Mouse (Mus musculus) fat pad, adult 2 months (tissue): ENCODE measurements at regions not wholly inside any gene's neighbourhood (a gene's known extent, or its start where the extent isn't known, plus 50 kb on each side); places are given as distances from the start of the nearest gene placed in this dataset.

Experiments
- DNase-seq: peaks from one replicate; pipeline ENCODE4 v3.0.0-alpha.2; 2011; ENCODE audit warnings: low read depth, low spot score; ENCODE audit errors: extremely low read depth

DNA sequence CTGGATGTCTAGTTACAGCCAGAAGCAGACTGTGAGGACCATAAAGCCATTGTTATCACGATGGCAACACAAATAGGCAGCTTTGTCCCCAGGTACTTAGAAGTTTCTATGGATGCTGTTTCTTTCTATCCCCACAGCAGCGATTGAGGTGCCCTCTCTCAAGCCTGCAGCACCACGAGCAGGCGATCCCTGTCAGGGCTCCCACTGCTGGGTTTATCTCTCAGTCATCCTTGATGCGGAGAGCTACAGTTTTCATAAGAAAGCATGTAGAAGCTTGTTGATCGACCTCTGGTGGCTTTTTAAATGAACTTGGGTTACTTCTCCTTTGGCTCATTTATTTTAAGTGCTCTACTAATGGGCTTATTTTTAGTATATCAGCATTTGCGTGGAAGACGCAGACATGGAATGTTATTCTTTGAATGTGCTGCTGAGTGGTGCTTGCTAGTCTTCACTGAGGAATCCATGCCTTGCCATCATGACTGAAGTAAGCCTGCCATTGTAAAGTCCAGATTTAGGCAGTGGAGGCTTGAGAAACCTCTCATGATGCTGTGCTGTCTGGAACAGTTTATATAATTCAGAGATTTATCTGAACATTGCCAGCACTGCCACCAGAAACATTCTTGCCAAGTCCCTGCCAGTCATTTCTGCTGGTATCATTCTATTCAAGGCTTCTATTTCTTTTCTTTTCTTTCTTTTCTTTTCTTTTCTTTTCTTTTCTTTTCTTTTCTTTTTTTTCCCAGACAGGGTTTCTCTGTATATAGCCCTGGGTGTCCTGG is 161.0 kb downstream of the Cxcl12 start:
- DNase-seq, result no peak

DNA sequence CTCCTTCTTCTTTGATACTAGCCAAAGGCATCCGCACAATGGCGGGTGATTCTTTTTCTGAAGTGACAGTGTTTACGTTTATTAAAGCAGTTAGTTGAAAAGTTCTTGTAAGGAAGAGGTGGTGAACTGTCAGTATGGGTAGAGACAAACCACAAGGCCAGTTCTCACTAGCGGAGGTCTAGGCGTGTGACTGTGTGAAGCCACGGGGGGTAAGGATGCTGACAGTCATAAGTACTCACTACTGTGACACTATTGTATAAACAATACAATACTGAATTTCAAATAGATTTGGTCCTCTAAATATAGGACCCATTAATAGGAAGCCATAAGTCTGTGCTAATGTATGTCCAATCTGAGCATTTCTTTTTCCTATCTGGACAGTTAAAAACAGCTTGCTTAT is 161.9 kb downstream of the Cxcl12 start:
- DNase-seq, result no peak

DNA sequence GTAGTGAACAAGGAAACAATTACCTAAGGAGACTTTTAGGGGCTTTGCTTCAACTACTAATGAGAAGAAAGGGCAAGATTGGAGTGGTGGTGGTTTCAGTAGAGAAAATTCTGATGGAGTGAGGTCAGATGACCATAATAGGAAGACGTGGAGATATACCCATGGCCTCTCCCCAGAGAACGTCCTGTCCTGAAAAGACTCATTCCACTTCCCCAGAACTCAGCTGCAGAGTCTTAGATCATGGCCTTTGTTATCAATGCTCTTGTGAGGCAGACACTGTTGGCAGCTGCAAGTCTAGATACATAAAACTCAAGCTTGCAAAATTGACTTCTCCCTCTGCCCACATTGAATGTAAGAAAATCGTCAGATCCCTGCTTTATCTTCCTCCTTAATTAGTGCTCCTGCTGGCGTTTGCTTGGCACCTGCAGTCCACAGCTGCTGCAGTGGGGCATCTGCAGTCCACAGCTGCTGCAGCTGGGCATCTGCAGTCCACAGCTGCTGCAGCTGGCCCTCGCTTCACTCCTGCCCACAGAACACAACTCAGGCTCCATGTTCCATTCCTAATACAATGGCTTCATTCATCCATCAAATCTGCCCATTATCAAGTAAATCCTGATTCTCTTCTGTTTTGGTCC is 162.5 kb downstream of the Cxcl12 start:
- DNase-seq, result no peak

DNA sequence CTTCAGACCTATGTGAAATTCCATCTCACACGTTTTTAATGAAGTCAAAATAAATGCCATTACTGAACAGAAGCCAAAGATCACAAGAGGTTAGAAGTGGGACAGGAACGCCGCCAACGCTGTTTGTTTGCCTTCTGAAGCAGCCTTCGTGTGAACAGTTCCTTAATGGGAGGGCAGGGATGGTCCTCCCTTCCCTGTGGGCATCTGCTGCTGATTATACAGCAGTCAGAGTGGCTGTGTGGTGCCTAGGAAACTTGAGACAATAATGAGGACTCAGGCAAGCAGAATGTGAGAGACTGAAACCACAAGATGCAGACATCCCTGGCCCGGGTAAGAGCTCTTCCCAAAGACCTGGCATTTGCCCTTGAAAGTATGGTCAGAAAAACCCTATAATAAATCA is 164.3 kb downstream of the Cxcl12 start:
- DNase-seq, result no peak

DNA sequence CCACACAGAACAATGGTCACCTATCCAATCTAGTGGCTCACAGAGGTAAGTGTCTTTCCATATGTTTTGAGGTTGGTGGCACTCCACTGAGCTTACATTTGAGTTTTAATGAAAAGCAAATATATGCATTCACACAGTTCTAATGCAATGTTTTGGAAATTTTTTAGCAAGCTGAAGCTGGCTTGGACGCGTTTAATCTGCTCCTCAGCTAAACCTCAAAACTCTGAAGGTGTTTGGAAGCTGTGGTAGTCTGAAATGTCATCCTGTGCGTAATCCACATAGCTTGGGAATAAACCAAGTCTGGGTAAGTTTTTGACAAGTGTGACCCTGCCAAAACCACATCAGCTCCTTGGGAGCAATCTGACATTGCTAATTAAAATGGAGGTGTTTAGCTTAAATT is 173.8 kb downstream of the Cxcl12 start:
- DNase-seq, result no peak

DNA sequence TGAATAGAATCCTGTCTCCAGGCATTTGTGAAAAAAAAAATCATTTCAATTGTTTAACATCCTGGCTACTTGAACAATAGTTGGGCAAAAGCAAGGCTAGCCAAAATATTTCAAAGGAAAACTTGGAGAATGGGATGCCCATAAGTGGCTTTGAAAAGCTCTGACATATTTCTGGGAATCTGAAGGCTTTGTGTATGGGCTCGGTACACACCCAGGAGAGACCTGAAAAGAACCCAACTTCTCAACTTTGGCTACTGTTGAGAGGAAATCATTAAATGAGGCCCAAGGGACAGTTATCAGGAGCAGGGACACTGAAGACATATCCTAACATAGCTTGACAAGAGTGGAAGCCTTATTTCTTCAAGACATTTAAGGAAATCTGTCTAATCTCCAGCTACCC is 179.0 kb downstream of the Cxcl12 start:
- DNase-seq, result no peak

DNA sequence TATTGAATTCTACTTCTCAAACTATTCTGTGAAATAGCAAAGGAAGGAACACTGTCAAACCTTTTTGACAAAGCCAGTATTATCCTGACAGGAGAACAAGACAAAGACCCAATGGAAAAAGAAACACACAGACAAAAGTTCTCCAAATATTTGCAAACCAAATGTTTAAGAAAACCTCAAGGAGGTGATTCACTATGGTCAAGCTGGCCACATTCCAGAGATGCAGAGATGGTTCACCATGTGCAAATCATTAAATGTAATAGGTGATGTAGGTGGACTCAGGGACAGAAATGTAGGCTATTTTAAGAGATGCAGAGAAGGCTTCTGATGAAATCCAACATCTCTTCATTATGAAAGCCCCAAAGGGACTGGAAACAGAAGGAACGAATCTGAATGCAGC is 183.5 kb downstream of the Cxcl12 start:
- no peak for DNase-seq

DNA sequence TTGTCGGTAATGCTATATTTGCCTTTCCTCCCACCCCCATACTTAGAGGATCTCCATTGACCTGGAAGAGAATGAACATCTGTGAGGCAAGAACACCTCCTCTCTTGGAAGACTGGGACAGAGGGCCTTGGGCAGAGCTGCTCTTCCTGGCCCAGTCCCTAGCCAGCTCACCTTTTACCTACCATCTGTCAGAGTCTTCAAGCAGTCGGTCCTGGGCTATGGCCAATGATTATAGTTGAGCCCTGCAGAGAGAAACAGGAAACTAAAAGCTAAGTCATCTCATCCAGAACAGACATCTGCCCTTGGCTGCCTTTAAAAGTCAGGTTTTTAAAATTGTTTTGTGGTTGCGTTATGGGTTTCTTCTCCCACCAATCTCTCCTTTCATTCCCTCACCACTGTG is 184.8 kb downstream of the Cxcl12 start:
- no peak for DNase-seq

DNA sequence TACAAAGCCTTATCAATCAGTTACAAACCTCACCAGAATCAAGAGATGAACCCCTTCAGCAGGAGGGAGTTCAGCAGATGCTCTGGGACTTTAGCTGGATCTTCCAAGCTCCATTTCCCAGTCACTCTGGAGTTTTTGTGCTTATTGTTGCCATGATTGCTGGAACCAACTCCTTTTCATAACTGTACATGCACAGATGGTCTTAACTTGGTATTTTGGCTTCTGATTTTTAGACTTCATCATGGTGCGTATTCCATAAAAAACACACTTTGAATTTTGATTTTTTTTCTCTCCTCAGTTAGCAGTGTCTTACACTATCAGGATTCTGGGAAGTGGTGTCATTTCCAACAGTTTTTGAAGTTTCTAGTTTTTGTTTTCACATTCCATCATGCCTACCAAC is 187.8 kb downstream of the Cxcl12 start:
- DNase-seq, result no peak

DNA sequence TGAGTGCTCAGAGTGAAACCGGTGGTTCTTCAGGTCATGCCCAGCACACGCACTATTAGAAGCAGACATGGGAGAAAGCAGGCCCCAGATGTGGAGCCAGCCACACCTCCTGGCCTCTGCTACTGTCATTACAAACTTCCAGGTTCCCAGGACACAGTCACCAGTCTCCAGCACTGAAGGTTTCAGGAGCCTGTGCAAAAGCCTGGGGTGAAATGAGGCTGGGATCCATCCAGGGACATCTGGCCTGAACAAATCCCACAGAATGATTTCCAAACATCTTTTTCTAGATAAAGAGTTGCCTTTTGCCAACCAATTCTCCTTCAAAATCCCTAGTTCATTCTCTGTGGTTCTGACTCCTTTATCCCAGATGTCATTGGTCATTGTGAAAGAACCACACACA is 191.1 kb downstream of the Cxcl12 start:
- no peak for DNase-seq

DNA sequence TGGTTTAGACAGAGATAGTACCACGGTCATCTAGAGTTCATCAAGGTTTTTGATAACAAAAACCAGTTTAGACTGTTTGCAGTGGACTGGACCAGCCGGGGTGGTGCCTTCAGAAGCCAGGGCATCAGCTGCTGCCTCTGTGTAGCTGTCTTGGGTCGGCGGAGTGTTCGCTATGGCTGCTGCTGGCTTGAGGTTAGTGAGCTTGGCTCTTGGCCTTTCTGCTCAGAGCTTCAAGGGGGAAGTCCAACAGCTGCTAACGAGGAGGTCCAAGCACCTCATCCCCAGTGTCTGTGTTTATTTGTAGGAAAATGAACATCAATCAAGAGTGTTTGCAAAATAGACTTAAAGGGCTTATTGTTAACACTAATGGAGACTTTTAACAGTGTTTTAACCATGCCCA is 198.2 kb downstream of the Cxcl12 start:
- DNase-seq, result no peak

DNA sequence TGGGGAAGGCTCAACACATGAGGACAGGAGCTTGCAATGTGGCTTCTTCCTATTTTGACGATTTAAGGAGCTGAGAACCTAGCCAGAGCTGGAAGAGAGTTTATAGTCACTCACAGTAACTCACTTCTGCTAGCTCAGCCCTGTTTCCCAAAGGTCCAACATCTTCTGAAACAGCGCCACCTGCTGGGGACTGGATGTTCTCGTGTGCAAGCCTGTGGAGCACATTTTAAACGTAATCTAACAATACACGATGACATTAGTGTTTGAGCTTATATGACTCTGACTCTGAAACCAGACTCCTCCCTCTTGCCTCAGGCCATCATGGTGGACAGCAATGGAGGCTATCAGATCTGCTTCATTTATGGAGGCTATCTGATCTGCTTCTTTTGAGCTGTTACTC is 207.7 kb downstream of the Cxcl12 start:
- no peak for DNase-seq

DNA sequence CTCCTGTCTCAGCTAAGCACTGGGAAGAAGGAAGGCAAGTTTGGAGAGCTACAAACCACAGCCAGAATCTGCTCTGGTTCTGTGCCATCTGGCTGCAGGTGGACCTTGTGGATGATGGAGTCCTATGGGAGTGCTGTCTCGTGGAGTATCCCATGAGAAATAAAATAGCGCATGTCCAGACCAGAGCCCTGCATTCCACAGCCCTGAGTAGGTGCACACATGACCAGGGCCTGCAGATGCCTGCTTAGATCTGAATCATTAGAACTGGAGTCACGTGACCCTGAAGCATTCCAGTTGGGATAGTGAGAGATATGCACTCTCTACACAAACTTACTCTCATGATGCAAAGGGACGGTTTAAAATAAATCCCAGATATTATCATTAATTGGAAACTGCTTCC is 211.6 kb downstream of the Cxcl12 start:
- DNase-seq, result no peak

DNA sequence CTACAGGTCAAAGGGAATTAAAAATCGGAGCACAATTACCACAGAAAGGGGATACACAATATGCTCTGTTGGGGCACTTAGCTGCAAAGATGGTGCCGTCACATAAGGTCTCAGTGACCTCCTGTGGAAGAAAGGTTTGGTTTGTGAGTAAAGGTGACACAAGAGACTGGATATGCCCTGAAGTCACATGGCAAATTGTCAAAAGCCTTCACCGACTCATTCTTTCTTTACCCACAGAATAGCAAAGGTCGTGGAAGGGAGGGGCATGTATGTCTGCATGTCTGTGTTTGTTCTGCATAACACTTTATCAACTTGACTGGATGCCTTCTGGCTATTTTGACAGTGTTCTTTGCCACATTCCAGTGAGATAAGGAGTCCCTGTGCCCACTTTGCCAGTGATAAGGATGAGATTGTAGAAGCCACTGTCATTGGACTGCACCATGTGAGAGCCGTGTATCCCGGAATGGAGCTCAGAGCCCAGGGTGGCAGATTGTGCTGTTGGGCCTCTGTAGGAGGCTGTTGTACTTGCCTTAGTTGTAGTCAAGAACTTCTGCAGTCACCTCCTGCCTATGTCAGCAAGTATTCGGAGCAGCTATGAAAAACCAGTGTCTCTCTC is 222.0 kb downstream of the Cxcl12 start:
- DNase-seq, result no peak

DNA sequence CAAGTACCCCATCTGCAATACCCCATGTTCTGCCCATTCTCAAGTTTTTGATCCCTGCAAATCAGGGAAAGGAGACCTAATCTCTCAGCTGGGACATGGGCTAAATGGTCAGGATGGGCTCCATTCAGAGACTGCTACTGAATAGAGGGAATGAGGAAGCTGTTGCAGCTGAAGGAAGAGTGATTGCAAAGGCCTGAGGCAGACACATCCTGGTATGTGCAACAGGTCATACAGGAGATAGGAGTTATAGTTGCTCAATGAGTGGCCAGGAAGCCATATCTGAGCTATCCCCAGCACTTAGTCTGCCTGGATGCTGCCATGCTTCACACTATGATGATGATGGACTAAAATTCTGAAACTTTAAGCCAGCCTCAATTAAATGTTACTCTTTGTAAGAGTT is 225.1 kb downstream of the Cxcl12 start:
- DNase-seq, result no peak

DNA sequence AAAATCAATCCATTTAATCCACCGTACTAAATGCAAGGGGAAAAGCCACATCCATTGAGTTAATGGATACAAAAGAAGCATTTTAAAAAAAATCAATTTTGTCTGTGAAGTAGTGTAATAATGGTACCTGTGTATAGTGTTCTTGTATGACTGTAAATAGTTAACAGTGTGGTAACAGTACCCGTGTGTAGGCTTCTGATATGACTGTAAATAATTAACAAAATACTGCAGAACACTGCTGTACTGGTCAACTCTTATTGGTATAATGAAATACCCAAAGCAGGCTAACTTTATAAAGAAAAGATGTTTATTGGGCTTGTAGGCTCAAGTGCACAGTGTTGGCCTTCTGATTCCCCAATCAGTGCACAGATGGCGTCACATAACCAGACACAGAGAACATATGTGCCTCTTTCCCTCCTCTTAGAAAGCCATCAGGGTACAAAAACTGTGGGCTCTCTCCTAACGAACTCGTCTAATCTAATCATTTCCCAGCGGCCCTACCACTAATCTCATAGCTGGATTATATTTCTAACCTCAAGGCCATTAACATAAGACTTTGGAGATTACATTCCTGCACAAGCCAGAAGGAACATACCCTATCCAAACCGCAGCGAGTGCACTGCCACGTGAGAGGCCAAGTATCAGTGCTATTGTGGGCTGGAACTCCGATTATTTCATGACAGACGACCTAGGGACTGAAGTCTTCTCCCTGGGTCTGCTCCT is 237.4 kb downstream of the Cxcl12 start:
- DNase-seq, result no peak

DNA sequence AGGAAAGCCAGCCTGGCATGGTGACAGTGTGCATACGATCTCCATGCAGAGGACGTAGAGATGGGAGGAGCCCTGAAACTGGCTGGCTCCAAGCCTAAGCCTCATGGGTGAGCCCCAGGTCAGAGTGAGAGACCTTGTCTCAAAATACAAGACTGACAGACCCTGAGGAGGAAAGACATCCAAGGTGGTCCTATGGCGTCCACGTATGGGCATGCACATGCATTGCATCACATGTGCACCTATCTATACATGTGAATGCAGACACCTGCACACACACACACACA is 237.9 kb downstream of the Cxcl12 start:
- no peak for DNase-seq

DNA sequence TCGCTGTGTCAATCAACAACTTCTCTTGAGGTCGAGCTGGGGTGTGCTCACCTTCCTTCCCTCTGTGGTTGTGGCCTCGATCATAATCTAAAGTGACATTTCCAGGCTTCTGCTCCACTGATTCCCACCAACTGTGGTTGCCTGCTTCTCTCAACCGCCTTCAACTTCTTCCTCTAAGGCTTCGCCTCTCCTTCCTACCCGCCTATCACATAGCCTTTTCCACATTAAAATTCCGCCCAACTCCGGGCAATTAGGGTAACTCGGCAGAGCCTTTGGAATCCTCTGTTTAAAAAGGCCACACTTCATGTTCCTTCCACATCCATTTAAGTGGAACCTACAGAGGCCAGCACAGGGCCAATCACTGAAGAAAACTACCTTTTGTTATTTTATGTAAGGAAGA is 238.4 kb downstream of the Cxcl12 start:
- no peak for DNase-seq

DNA sequence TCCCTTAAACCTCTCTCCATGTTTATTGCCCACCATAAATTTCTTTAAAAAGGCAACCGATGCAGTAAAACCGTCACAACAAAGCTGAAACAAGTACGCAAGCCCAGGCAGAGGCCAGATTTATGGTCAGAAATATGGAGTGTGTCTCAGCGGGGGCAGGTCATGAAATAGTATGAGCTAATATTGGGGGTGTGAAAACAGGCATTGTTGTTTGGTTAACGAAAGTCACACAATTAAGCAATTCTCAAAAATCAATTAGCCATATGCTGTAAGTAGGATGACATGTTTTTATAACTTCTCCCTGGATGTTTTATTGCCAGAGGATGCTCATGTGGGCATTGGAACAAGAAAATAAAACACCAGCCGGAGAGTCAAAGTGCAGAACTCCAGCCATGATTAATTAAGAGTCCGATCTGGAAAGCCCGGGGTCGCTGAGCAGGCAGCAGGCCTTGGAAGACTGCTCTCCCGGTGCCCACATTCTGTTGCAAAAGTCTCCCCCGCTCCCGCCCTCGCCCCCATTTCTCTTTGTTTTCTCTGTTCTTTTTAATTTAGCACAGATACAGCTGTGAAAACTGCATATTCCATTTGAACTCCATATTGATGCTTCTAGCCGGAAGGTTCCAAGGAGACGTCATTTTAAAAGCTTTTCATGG is 239.0 kb downstream of the Cxcl12 start:
- DNase-seq, result no peak

DNA sequence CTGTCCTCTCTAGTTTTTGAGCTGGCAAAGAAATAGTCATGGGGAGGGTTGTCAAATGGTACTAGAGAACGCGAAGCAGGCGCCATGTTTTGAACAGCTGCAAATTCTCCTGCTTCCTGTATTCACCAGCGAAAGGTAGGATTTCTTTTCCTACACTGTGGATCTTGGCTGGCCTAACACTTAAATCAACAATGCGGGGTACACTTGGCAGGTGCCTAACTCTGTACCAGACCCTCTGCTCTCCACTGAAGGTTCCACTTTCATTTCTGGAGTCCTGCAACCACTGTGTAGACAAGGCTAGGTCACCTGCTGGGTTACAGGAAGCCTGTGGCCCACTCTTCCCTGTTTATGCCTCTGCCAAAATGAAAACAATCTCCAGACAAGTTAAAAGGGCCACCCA is 239.6 kb downstream of the Cxcl12 start:
- DNase-seq, result no peak

DNA sequence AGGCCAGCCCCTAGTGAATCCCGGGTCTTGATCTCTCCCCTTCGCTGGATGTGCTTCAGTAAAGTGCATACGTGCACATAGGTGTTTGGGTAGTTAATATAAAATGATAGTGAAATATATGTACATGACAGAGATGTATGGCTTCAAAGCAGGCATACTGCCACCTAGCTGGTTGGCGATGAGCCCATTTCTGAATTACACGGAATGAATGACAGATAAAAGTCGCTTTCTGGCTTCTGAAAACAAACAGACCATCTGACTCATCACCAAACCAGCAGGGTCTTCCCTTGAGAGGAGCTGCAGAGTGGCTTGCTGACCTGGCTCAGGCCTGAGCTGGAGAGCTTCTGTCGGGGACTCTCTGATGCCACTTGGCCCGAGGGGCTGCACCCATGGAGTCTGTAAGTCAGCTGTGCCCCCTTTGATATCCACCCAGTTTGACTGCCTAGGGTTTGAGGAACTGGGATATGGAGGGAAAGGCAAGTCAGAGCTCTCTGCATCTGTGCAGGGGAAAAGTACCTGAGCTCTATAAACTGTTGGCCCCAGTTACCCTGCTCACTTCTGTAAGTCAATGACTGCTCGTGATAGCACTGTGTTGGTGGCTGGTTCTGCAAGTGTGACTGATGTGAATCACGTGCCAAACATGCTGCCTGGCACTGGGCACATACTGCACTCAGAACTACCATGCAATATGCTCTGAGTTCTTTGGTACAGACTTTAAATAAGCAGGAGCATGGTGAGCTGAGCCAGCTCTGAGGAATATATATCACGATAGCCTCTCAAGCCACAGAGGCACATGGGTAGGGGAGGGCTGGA is 240.8 kb downstream of the Cxcl12 start:
- no peak for DNase-seq
